Mouse (Mus musculus): ENCODE measurements around the gene Uba52. TPM values are rescaled to one million over a fixed set of nuclear protein-coding genes. Genes with fewer than 3 reads are reported as not detected.

Gene Uba52
- polyA plus RNA-seq, 1 experiment from 2014 or later, result 856 TPM

GRCm38 (mm10) chr8:70529299-70529698, 18.7 kb upstream of the Uba52 start:
- H3K4me2 ChIP-seq (replicated peaks), result no peak overlapping the region; the same call in 1 of the 2 replicates
- no peaks in the 10 kb centered on the region for H3K27me3 ChIP-seq
- ATAC-seq (ENCODE audit: low FRiP score, low read depth), result no peak
- H3K9me3 ChIP-seq, result no peaks in the 10 kb centered on the region
- peaks cover 51% of the 10 kb centered on the region for H3K36me3 ChIP-seq
- peaks cover 24% of the 10 kb centered on the region for H3K4me1 ChIP-seq
- no peak overlapping the region for H3K4me3 ChIP-seq
- 0 out of 2 replicates have a peak overlapping the region, but pooled peaks have one; percentile 15 for H3K9ac ChIP-seq
- 79% methylated on average over 5 of the region's 5 CpGs for WGBS
- no peak overlapping the region for H3K27ac ChIP-seq

GRCm38 (mm10) chr8:70528182-70528797, 17.7 kb upstream of the Uba52 start:
- Histone ChIP-seq H3K9me3 (no peaks in the 10 kb centered on the region), H3K27ac (peak overlapping the region; percentile 85), H3K9ac (peak overlapping the region; percentile 93), H3K4me3 (peak overlapping the region; percentile 74), H3K4me2 (replicated peaks) (peak overlapping the region; percentile 88), H3K36me3 (peaks cover 41% of the 10 kb centered on the region), H3K4me1 (peaks cover 27% of the 10 kb centered on the region), H3K27me3 (no peaks in the 10 kb centered on the region)
- ATAC-seq (ENCODE audit: low FRiP score, low read depth), result no peak
- WGBS, result 31% methylated on average over 13 of the region's 13 CpGs

- peak within 1 kb of the TSS; percentile 93 for H3K9ac ChIP-seq
- peak within 1 kb of the TSS; percentile 85 for H3K27ac ChIP-seq
- 2% methylated on average over 50 of the region's 61 CpGs for WGBS
- peak within 1 kb of the TSS; percentile 74 for H3K4me3 ChIP-seq
- no peaks in the 10 kb centered on the region for H3K9me3 ChIP-seq
- H3K4me1 ChIP-seq, result peaks cover 28% of the 10 kb centered on the region
- peak; percentile 94 for ATAC-seq (ENCODE audit: low FRiP score, low read depth)
- no peaks in the 10 kb centered on the region for H3K27me3 ChIP-seq
- peaks cover 34% of the 10 kb centered on the region for H3K36me3 ChIP-seq
- peak within 1 kb of the TSS; percentile 88 for H3K4me2 ChIP-seq (replicated peaks)
Measured at GRCm38 (mm10) chr8:70527512-70528181, 17.0 kb upstream of the Uba52 start, which contains the start of the genes Fkbp8 and Kxd1. Fkbp8 (plus strand) TSS chr8:70527724. Kxd1 (minus strand) TSS chr8:70527956.

GRCm38 (mm10) chr8:70527111-70527511, 16.5 kb upstream of the Uba52 start:
- Histone ChIP-seq H3K4me3 (peak overlapping the region; percentile 74), H3K9me3 (no peaks in the 10 kb centered on the region), H3K4me1 (peaks cover 33% of the 10 kb centered on the region), H3K36me3 (peaks cover 29% of the 10 kb centered on the region), H3K27me3 (no peaks in the 10 kb centered on the region), H3K9ac (peak overlapping the region; percentile 93), H3K4me2 (replicated peaks) (peak overlapping the region; percentile 88), H3K27ac (peak overlapping the region; percentile 65)
- 3% methylated on average over 8 of the region's 8 CpGs for WGBS
- no peak for ATAC-seq (ENCODE audit: low FRiP score, low read depth)

- ATAC-seq (ENCODE audit: low FRiP score, low read depth), result peak; percentile 87
- peak overlapping the region; percentile 79 for H3K4me3 ChIP-seq
- under 1% methylated on average over 51 of the region's 51 CpGs for WGBS
- H3K36me3 ChIP-seq, result peaks cover 14% of the 10 kb centered on the region
- peak overlapping the region; percentile 63; the same call in 1 of the 2 replicates for H3K27ac ChIP-seq
- H3K27me3 ChIP-seq, result no peaks in the 10 kb centered on the region
- peak overlapping the region; percentile 82 for H3K9ac ChIP-seq
- peak overlapping the region; percentile 84 for H3K4me2 ChIP-seq (replicated peaks)
- peaks cover 22% of the 10 kb centered on the region for H3K4me1 ChIP-seq
- H3K9me3 ChIP-seq, result no peaks in the 10 kb centered on the region
Measured at GRCm38 (mm10) chr8:70522592-70523403, 12.2 kb upstream of the Uba52 start.

GRCm38 (mm10) chr8:70519606-70520005, 9.0 kb upstream of the Uba52 start:
- Histone ChIP-seq H3K27me3 (no peaks in the 10 kb centered on the region), H3K36me3 (peaks cover 35% of the 10 kb centered on the region), H3K27ac (no peak overlapping the region), H3K9me3 (no peaks in the 10 kb centered on the region), H3K4me3 (no peak overlapping the region), H3K9ac (no peak overlapping the region), H3K4me2 (replicated peaks) (no peak overlapping the region), H3K4me1 (peaks cover 13% of the 10 kb centered on the region)
- WGBS, result 64% methylated on average over 2 of the region's 2 CpGs
- ATAC-seq (ENCODE audit: low FRiP score, low read depth), result no peak

- Histone ChIP-seq H3K4me1 (peaks cover 13% of the 10 kb centered on the region), H3K27me3 (no peaks in the 10 kb centered on the region), H3K36me3 (peaks cover 40% of the 10 kb centered on the region), H3K4me2 (replicated peaks) (no peak overlapping the region), H3K4me3 (no peak overlapping the region), H3K9me3 (no peaks in the 10 kb centered on the region), H3K27ac (no peak overlapping the region), H3K9ac (no peak overlapping the region)
- no peak for ATAC-seq (ENCODE audit: low FRiP score, low read depth)
- WGBS, result 90% methylated on average over 6 of the region's 6 CpGs
Measured at GRCm38 (mm10) chr8:70519043-70519442, 8.4 kb upstream of the Uba52 start.

- Histone ChIP-seq H3K27ac (no peak overlapping the region), H3K27me3 (no peaks in the 10 kb centered on the region), H3K4me2 (replicated peaks) (no peak overlapping the region), H3K4me1 (peaks cover 10% of the 10 kb centered on the region), H3K36me3 (peaks cover 50% of the 10 kb centered on the region), H3K9ac (0 out of 2 replicates have a peak overlapping the region, but pooled peaks have one; percentile 19), H3K9me3 (no peaks in the 10 kb centered on the region), H3K4me3 (no peak overlapping the region)
- ATAC-seq (ENCODE audit: low FRiP score, low read depth), result no peak
- WGBS, result 74% methylated on average over 10 of the region's 10 CpGs
Measured at GRCm38 (mm10) chr8:70517940-70518643, 7.5 kb upstream of the Uba52 start.

GRCm38 (mm10) chr8:70513441-70513840, 2.8 kb upstream of the Uba52 start:
- no peak overlapping the region for H3K27ac ChIP-seq
- no peaks in the 10 kb centered on the region for H3K9me3 ChIP-seq
- ATAC-seq (ENCODE audit: low FRiP score, low read depth), result no peak
- peaks cover 25% of the 10 kb centered on the region for H3K4me1 ChIP-seq
- H3K27me3 ChIP-seq, result no peaks in the 10 kb centered on the region
- H3K36me3 ChIP-seq, result peaks cover 53% of the 10 kb centered on the region
- H3K9ac ChIP-seq, result no peak overlapping the region
- WGBS, result 68% methylated on average over 2 of the region's 2 CpGs
- H3K4me3 ChIP-seq, result no peak overlapping the region
- no peak overlapping the region for H3K4me2 ChIP-seq (replicated peaks)

GRCm38 (mm10) chr8:70512253-70512903, 1.8 kb upstream of the Uba52 start:
- Histone ChIP-seq H3K27ac (no peak overlapping the region), H3K9ac (0 out of 2 replicates have a peak overlapping the region, but pooled peaks have one; percentile 4), H3K4me1 (peaks cover 26% of the 10 kb centered on the region), H3K9me3 (no peaks in the 10 kb centered on the region), H3K27me3 (no peaks in the 10 kb centered on the region), H3K4me2 (replicated peaks) (no peak overlapping the region), H3K36me3 (peaks cover 58% of the 10 kb centered on the region), H3K4me3 (no peak overlapping the region)
- ATAC-seq (ENCODE audit: low FRiP score, low read depth), result no peak
- 90% methylated on average over 11 of the region's 11 CpGs for WGBS

GRCm38 (mm10) chr8:70511770-70512169, 1.2 kb upstream of the Uba52 start:
- 98% methylated on average over 2 of the region's 2 CpGs for WGBS
- Histone ChIP-seq H3K27ac (no peak overlapping the region), H3K4me3 (no peak overlapping the region), H3K9ac (no peak overlapping the region), H3K9me3 (no peaks in the 10 kb centered on the region), H3K4me1 (peaks cover 29% of the 10 kb centered on the region), H3K4me2 (replicated peaks) (peak overlapping the region; percentile 98), H3K27me3 (no peaks in the 10 kb centered on the region), H3K36me3 (peaks cover 61% of the 10 kb centered on the region)
- no peak for ATAC-seq (ENCODE audit: low FRiP score, low read depth)
